Mouse (Mus musculus) ovary, postnatal 14 days (tissue): Measurements from ENCODE around the gene Rab11b.
"Not testable (repeated sequence)": the region's sequence is repeated elsewhere in the genome, so short reads cannot be mapped to it uniquely, and the experiment has no call there.

ENCODE experiments used
- DNase-seq: peaks from one replicate; pipeline ENCODE4 v3.0.0; 2022; ENCODE audit warnings: low spot score

Gene Rab11b

DNA sequence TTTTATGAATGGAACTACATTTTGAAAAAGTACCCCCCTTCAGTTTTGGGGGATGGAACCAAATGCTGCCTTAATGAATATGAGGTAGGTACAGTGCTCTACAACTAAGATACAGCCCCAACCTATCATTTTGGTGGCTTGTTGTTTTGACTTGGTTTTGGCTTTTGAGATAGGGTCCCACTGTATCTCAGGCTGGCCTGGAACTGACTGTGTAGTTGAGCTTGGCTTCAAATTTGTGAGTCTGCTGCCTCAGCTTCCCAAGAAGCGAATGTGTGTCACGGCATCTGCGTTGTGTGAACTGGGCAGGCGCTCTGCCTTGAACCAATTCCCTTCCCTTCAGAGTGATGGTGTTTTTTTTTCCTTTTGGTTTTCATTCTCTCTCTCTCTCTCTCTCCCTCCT is 11.3 kb upstream of the Rab11b start:
- DNase-seq, result no peak

DNA sequence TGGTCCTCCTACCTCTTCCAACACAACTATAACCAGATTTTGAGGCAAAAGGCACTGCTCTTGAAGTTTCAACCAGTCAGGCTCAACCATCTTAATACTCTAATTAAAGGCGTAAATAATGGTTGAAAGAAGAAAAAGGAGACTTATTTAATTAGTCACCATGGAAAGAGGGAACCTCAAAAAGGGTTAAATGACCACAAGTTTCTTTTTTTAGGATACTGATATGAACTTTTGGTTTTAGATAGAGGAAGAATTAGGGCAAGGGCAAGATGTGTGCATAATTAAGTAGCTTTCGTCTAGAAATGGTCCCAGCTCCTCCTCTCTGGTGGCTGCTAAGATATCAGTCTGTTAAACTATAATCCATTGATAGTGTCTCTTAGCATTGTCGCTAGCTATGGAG is 6.1 kb upstream of the Rab11b start:
- no peak for DNase-seq

DNA sequence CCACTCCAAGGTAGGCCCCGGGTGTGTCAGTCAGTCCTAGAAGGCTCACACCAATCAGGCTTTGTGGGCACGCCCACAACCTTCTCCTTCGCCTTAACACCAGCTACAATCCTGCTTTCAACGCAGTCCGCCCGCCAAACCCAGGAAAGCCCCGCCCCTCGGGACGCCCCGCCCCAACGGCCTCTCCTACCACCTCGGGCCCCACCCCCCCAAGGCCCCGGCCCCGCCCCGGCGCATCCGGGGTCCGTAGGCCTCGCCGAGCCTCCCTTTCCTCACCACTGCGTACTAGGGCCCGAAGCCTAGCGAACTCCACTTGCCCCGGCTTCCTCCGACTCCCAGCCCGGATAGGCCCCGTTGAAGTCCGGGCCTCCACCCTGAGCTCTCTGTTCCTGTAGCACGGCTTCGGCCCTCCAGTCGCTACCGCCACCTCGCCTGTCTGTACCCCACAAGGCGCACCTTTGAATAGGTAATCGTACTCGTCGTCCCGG is 519 bp downstream of the Rab11b start:
- peak; percentile 94 for DNase-seq

DNA sequence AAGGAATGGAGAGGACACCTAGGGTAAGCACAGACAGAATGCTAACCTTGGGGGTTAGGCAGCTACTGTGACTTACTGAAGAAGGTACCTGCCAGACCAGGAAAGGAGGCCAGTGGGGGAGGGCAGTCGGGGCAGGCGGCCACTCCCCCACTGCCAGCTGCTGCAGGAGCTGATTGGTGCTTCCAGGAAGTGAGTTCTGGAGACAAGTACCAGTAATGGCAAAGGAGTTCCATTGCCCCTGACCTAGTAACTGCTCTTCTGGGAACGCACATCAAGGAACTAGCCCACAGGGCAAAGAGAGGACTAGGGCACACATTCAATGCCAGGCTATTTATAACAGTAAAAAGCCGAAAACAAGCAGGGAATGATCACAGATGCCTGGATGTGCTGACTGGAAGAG is 3.1 kb downstream of the Rab11b start:
- DNase-seq, result no peak

DNA sequence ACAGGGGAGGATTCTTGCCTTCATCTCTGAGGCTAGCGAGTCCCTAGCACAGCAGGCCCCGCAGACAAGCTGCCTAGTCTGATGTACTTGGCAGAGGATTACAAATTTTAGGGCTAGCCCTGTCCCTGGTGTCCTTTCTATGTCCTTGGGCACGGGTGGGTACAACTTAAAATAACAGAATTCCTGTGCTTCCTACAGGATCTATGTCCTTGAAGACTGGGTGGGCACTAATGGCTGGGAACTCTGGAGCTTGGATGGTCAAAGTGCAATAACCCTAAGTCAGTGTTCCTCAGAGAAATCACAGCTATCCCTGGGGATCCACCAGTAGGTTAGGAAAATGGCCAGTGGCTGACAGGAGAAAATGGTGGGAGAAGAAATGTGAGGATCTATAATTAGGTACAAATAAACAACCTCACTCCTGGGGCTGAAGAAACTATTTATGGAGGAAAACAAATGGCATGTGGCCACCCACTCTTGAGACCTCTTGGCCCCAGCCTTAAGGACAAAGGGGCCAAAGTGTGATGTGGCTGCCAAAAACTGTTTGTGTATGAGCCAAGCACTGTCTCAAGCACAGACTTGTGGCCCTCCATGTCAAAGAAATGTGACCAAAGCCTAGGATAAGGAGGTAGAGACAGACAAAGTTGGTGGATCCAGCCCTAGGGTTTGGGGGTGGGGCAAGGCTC is 4.1 kb downstream of the Rab11b start:
- no peak for DNase-seq

DNA sequence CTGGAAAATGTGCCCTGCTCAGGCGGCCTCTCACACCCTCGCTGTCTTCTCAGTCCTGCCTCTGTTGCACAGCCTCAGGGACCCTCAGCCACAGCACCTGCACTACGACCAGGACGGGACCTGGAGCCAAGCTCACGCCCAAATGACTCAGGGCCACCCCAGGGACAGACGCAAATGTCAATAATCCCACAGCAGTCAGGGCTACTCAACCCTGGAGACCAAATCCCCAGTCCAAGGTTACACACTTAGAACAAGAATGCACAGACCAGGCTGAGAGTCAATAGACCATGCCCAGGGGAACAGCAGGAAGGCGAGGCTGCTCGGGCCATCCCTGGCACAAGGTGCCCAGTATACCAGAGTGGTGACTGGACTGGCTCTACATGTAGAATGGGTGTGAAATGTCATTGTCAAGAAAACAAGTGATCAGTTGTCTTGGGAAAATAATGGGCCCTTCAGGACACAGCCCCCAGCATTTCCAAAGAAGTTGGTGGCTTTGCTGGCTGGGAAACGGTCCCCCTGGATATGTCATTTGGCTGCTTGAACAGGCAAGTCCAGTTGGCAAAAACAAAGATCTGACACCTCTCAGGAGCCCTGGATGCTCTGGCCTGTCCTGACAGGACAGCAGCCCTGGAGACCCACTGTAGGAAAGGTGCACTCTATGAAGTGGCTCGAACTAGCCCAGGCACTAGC is 4.8 kb downstream of the Rab11b start:
- no peak for DNase-seq

DNA sequence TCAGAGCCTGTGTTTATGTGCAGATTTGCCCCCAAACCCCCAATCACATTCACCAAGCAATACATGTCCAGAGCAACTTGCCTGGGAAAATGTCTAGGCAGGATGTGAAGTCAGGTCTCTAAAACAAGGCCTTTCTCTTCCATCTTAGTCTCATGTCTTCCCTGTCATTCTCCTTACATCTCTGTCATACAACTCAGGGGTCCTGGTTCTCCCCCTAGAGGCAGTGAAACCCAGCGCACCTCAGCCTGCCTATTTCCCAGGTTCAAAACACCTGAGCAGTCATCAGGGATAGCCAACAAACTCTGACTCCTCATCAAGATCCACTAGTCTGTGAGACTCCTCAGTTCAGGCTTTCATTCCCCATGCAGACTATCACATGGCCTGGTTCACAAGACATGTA is 5.7 kb downstream of the Rab11b start:
- DNase-seq, result no peak

DNA sequence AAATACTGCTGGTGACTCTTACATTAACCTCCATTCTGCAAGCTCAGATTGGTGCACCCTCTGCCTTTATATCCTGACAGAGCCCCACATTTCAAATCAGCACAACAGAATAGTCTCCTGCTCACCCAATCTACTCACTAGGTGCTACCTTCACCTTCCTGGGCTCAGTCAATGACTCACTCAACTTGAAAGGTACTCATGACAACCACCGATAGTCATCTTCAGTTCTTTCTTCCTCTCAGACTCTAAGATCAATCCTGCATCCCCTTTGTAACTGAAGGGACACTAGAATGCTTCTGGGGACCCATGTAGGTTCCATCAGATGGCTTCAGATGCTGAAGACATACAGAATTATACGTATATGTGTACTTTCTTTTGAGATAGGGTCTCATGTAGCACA is 8.0 kb downstream of the Rab11b start:
- DNase-seq, result no peak

DNA sequence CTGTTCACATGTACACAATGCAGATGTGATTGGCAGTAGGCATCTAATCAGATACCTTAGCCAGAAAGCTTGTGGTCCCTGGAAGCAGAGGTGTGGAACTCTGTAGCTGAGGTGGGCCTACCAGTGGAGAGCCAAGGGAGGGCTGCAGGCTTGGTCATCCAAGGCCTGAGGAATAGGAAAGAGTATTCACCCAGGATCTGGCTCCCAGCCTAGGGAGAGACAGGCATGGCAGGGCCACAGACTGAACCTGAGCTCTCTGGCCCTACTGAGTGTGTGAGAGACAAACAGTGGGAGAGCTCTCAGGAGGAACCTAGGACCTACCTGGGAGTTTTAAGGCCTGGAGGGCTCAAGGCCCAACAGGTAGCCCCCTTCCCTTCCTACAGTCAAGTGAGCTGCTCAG is 9.1 kb downstream of the Rab11b start:
- DNase-seq, result no peak

DNA sequence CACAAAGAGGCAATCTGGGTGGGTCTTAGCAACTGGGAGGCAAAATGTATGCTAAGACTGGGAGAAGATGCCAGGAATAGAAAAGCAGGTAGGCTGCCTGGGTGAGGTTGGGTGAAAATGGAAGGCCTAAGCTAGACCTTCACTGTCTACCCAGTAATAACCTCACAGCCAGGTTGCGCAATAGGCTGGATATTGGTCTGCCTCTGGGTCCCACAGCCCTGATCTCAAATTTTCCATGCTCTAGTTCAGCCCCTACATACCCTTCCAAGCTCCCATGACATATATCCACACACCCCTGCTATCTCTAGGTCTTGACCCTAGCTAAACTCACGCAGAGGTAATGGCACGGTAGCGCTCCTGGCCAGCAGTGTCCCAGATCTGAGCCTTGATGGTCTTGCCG is 10.9 kb downstream of the Rab11b start:
- DNase-seq, result no peak

DNA sequence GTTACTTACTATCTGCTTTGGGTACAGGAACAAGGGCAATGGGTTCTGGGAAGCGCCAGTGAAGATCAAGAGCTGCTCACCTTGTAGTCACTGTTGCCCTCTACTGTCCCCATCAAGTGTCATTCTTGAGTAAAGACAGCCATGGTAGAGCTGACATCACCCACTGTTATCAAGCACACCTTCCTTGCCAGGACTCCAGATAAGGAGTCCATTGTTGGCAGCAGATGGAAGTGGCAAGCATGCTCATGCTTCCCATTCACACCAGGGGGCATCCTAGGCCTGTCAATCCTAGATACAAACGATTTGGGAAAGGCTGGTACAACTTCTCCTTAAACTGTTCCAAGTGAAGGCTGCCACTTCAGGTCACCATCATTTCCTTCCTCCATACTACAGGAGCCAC is 14.3 kb downstream of the Rab11b start:
- DNase-seq, result no peak

DNA sequence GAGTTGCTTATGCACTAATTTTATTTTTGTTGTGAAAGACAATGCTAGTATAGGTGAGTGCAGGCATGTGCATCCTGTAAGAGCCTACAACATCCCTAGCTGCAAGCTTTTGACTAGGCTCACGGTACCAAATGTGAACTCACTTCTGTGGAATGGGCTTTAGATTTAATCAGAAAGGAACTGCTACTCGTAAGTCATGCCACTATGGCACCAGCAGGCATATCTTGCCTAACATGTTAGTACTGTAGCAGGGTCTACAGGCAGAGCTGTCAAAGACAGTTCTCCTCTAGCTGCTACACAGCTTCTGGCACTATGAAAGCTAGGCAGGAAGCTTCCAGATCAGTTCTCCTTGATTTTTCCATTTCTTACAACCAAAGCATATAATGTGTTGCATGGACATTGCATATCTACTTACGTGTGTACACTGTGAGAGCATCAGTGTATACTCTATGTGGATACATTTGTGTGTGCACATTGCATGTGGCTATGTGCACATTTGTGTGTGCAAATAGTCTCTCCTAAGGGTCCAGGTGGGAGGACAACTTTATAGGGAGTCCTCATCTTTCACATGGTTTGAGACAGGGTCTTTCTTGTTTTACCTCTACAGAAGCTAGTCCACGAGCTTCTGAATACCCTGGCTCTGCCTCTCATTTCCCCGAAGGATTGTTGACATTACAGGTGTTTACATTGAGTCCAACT is 15.5 kb downstream of the Rab11b start:
- DNase-seq, result no peak

DNA sequence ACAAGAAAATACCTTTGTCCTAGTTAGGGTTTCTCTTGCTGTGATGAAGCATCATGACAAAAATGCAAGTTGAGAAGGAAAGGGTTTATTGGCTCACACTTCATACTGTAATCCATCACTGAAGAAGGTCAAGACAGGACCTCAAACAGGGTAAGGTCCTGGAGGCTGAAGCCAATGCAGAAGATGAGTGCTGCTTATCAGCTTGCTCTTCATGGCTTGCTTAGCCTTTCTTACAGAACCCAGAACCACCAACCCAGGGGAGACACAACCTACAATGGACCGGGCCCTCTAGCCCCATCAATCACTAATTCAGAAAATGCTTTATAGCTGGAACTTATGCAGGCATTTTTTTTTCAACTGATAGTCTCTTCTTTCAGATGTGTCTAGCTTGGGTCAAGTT is 17.9 kb downstream of the Rab11b start:
- DNase-seq, result no peak

DNA sequence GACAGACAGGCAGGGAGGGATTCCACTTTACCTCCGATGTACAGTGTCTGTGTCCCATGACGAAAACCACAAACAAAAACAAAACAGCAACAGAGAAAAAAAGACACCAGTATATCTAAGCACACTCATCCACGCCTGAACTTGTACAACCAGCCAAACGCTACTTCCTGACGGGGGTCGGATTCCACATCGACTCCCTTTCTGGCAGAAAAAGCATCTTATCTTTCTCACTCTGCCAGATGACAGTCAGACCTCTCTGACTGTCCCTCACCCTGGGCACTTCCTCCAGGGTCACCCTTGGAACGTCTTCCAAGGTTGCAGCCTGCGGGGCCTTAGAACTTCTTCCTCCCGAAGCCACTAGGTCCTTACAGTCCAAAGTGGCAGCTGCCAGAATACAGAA is 26.8 kb downstream of the Rab11b start:
- not testable (repeated sequence) for DNase-seq

DNA sequence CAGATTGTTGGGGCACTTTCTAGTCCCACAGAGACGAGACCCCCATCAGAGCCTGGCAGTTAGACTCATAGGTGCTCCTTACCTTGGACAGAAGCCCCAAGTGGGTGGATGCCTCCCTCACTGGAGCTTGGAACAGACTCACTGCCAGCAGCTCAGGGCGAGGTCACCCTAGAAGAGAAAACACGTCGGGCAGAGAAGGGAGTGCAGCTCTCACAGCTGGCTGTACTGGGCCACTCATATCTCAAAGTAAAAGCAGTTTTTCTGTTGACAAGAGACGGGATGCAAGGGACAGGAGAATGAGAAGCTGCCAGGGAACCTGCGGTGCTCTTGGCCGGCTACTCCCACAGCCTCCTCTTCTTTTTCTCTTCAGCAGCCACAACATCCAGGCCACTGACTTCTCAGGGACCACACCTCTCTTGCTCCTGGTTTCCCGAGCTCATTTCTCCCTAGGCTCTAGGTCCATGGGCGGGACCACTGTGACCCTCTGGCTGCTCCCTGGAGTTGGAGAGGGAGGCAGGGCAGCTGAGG is 27.7 kb downstream of the Rab11b start:
- DNase-seq, result not testable (repeated sequence)

DNA sequence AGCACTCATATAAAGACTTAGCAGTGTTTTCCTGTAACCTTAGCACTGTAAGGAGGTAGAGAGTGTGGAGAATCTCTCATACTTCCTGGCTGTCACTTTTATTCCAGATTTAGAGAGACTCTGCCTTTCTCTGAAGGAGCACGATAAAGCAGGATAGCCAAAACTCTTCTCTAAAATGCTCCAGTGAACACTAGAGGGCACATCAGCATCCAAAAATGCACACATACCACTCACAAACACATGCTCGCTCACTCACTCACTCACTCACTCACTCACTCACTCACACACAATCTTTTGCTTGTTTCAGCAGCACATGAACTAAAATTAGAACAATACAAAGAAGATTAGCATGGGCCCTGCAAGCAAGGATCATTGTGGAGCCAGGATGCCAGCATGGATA is 31.1 kb downstream of the Rab11b start:
- DNase-seq, result no peak

DNA sequence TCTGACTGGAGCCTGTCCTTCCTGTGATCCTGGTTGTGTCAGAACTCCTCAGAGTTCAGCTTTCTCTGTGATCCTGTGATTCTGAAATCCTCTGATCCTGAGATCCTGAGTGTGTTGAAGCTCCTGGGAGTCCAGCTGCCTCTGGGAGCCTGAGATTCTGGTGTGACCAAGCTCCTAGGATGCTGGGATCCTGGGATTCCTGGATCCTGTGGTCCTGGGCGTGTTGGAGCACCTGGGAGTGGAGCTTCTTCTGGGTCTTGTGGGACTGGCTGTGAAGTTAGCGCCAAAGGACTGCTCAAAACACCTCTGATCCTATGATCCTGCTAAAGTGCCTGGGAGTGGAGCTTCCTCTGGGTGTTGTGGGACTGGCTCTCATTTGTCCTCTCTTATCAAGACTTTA is 31.9 kb downstream of the Rab11b start:
- no peak for DNase-seq

DNA sequence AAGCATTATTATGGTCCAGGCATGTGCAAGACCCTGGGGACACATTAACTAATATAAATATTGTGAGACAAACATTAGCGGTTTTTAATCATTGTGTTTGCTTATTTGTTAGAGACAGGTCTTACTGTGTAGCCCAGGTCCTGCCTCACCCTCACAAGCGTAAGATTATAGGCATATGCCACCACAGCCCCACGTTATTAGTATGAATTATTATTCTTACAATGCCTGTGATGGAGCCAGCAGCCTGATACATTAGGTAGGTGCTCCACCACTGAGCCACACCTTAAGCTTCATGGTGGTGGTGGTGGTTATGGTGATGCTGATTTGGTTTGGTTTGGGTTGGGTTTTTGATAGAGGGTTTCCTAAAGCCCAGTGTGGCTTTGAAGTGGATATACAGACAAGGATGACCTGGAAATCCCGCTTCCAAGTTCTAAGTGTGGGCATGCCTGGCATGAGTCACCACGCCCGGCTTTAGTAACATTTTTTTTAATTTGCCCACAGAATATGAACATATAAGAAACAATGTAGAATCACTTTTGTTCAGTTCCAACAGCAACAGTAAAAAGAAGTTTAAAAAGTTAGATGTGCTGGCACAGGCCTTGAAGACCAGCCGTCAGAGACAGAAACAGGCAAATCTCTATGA is 40.5 kb downstream of the Rab11b start:
- no peak for DNase-seq

DNA sequence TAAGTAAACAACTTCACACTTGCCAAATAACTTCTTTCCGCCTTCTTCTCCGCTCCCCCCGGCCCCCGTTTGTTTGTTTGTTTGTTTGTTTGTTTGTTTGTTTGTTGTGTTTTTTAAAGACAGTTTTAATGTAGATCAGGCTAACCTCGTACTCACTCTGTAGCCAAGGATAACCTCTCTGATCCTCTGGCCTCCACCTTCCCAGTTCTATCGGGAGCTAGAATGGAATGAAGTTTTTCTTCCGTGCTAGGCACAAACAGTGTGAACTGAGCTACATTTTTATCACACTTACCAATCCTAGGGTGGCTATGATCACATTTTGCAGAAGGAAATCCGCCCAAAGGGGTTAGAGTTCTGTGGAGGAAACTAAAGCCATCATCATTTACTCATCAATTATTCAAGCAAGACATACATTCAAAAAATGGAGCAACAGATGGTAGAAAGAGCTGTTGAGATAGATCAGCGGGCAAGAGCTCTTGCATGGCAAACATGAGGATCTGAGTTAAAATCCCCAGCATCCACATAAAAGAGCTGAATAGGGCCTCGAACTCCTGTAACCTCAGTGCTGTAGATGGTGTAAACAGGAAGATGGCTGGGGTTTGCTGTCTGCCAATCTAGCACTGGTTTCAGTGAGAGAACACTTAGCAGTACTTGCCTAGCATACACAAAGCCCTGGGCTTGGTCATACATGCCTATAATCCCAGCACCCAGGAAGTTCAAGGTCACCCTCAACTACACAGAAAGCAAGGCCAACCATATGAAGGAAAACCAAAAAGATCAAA is 41.2 kb downstream of the Rab11b start:
- no peak for DNase-seq

DNA sequence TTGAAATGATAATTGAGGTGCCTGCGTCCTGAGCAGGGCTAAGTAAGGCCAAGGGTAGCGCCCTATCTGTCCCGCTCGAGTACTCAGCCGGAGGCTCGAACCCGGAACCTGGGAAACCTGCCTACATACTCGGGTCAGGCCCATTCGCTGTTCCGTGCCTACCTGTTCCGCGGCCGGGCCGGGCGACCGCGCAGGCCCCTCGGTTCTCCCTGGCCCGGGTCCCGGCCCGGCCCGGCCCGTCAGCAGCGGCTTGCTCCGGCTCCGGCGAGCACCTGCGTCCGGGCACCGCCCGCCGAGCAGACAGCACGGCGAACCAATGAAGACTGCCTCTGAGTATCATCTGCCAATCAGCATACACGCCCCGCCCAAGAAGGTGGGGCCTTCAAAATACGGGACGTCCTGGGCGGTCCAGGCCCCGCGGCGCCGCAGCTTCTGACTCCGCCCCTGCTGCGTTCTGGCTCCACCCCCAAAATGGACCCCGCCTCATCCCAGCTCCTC is 41.9 kb downstream of the Rab11b start, which contains the start of gene March2:
Gene March2 (minus strand): TSS at position 287 of the 498 bp plus-strand sequence.
- DNase-seq, result peak; percentile 98

DNA sequence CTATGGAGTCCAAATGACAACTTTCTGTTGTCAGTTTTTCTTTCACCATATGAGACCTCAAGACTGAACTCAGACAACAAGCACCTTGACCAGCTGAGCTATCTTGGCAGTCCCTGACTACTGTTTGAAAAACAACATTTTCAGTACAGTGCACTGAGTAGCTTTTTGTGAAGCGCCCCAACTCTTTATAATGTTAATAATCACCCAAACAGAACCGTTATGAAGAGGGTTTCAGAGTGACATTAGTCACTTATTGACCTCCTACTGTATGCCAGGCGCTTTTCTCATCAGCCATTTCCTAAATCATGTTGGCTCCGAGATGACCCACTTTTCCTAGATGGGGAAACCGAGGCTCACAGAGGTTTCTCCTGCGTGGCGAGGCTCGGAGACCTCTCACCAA is 42.3 kb downstream of the Rab11b start:
- DNase-seq, result no peak
